Mouse (Mus musculus): Measurements from ENCODE around the gene Nup62. TPM values are rescaled to one million over a fixed set of nuclear protein-coding genes. Genes with fewer than 3 reads are reported as not detected.
"Not testable (repeated sequence)": the region's sequence is repeated elsewhere in the genome, so short reads cannot be mapped to it uniquely, and the experiment has no call there.

Gene Nup62
- total RNA-seq, 2 experiments from 2014 or later, result 28.0 to 35.3 TPM

DNA sequence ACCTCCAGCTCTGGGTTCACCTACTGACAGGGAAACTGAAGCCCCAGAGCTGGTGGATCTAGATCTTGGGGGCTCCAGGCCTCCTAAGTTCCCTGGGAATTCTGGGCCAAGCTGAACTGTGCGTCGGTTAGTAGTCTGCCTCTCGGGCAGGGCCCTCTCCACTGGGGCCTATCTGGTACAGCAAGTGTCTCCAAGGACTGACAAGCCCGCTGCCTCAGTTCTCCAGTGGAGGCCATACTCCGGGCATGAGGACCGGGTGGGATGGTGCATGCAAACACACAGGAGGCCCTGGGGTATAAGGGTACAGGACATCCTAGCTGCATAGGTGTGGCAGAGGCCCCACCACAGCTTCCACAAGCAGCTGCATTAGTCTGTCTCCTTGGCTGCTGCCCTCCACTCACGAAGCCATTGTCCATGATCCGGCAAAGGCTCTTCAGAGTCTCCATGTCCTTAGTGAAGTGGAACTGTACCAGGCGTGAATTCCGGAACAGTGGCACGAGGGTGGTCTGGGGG is 48.1 kb downstream of the Nup62 start:
- no peak for DNase-seq

GRCm38 (mm10) chr7:44864595-44865542 is 49.0 kb downstream of the Nup62 start:
- peak; percentile 44 for DNase-seq

DNA sequence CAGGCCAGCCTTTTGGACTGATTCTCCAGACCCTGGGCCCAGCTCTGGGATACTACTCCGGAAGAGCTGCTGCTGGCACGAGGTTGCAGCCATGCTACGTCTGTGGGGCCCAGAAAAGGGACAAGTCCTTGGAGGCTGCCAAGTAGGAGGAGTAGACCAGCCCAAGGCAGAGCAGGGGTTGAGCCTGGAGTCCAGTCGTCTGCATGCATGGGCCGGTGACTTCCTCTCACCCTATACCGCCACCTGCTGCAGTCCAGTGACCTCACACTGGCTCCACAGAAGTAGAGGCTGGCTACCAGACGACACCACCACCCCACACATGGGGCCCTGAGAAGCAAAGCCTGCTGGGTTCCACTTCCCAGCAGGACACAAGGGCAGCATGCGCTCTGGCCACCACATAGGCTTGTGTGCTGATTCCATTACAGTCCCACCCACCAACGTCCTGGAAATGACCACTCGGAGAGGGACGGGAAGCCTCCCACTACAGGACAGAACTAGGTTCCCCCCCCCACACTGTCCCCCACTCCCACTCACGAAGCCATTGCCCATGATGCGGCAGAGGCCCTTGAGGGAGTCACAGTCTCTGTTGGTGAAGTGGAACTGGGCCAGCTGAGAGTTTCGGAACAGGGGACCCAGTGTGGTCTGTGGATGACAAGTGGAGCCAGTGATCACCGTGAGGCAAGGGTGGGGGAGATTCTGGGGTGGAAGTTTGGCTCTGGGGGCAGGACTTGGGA is 50.6 kb downstream of the Nup62 start:
- peak; percentile 57 for DNase-seq

DNA sequence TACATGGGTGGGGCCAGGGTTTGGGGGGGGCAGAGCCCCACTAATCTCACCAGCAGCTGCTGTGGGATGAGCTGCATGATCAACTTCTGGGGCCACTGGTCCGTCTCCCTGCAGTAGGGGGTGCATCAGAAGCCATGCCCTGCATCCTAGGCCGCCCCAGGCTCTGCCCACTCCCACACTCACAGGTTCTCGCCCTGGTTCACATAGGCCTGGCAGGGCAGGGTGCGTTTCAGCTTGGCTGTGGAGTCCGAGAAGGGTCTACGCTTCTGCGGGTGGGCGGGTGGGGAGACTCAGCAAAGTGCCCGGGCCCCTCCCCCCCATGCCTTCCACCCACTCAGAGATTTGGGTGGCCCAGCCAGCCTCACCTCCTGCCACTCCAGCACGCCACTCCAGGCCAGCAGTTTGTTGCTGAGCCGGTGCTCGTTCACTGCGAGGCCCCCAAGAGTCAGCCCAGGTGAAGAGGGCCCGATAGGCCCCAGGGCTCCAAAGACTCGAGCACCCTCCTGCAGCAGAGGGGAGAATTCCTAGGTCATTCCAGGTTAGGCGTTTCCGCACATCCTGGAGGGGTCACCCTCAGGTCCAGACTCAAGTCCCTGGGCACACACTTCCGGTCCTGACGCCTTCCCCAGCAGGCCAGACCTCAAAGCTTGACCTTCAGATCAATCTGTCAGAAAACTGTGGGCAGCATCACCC is 51.3 kb downstream of the Nup62 start:
- DNase-seq, result no peak

GRCm38 (mm10) chr7:44867802-44868201 is 51.9 kb downstream of the Nup62 start:
- no peak for DNase-seq

GRCm38 (mm10) chr7:44868465-44868864 is 52.6 kb downstream of the Nup62 start:
- DNase-seq, result no peak

GRCm38 (mm10) chr7:44868919-44869696 is 53.2 kb downstream of the Nup62 start:
- peak; percentile 73 for DNase-seq

GRCm38 (mm10) chr7:44869697-44870528 is 54.0 kb downstream of the Nup62 start, which contains the start of gene Ptov1:
Gene Ptov1, minus strand, starts transcription at chr7:44869788.
- DNase-seq, result peak; percentile 88

- DNase-seq, result no peak
These were observed 54.7 kb downstream of the Nup62 start for GRCm38 (mm10) chr7:44870614-44871013.

DNA sequence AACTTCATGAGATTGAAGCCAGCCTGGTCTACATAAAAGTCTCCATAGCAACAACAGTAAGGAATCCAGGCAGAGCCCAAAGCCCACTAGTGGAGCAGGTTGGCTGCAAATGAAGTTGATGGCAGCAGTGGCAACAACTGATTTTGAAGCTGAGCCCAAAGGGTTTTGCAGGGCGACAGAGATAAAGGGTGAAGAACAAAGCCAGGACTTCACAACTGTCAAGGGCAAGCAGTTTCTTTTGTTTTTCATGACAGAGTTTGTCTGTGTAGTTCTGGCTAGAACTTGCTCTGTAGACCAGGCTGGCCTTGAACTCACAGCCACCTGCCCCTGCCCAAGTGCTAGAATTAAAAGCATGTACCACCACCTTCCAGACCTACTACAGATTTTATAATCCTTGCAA is 55.3 kb downstream of the Nup62 start:
- DNase-seq, result no peak

- DNase-seq, result not testable (repeated sequence)
These were observed 55.9 kb downstream of the Nup62 start for GRCm38 (mm10) chr7:44871774-44872173.

DNA sequence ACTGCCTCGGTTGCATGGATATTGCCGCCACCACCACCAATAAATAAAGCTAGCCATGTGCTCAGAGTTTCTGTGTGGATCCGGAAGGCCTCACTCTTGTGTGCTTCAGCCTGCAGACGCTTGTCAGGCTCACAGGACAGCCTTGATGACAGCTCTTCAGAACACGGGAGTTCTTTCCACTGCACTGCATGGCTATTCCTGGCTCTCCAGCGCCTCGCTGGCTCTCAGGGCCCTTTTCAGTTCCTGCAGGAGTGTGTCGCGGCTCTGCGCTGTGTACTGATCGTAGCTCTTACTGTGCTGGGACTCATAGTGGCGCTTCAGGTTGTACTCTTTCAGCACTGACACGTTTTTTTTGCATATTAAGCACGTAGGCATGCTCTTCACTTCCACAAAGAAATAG is 61.9 kb downstream of the Nup62 start:
- no peak for DNase-seq

Small RNA genes lying within 50 kb of the gene (microRNA-seq; reads per million reads assigned to microRNA genes)
- 0 reads per million in 2 experiments for gene Mir707

Other genes with a start within 250 kb of the Nup62 start
- under 1 TPM in 1 of 2 experiments, not detected in 1; 0.99 TPM for gene Napsa, start 243.7 kb upstream of the Nup62 start, total RNA-seq (2021)
- 1 to 10 TPM; 1.4 to 1.6 TPM for gene Kcnc3, start 225.4 kb upstream of the Nup62 start, total RNA-seq (2021)
- 10 to 100 TPM; 21.4 to 23.3 TPM for gene Myh14, start 145.2 kb upstream of the Nup62 start, total RNA-seq (2021)
- gene Izumo2, start 107.3 kb upstream of the Nup62 start, total RNA-seq (2021), result not detected
- gene Vrk3, start 67.7 kb upstream of the Nup62 start, total RNA-seq (2021), result 10 to 100 TPM; 16.7 to 18.5 TPM
- gene Zfp473, start 65.0 kb upstream of the Nup62 start, total RNA-seq (2021), result under 1 TPM in 1 of 2 experiments, not detected in 1; 0.29 TPM
- 1 to 10 TPM; 1.9 to 2.3 TPM for gene Il4i1, start 299 bp downstream of the Nup62 start, total RNA-seq (2021)
- gene Atf5, start 570 bp downstream of the Nup62 start, total RNA-seq (2021), result 10 to 100 TPM; 55.1 to 60.5 TPM
- 10 to 100 TPM; 84.2 to 86.4 TPM for gene Akt1s1, start 32.9 kb downstream of the Nup62 start, total RNA-seq (2021)
- 10 to 100 TPM; 41.7 to 49.0 TPM for gene Tbc1d17, start 33.0 kb downstream of the Nup62 start, total RNA-seq (2021)
- gene Pnkp, start 41.1 kb downstream of the Nup62 start, total RNA-seq (2021), result 10 to 100 TPM; 14.4 to 16.5 TPM
- gene Ptov1, start 53.7 kb downstream of the Nup62 start, total RNA-seq (2021), result 100 to 1,000 TPM; 210 to 216 TPM
- gene Med25, start 76.6 kb downstream of the Nup62 start, total RNA-seq (2021), result 10 to 100 TPM; 44.7 to 53.5 TPM
- 10 to 100 TPM; 15.0 to 18.1 TPM for gene Fuz, start 80.0 kb downstream of the Nup62 start, total RNA-seq (2021)
- 10 to 100 TPM; 59.0 to 65.0 TPM for gene Ap2a1, start 113.4 kb downstream of the Nup62 start, total RNA-seq (2021)
- not detected for gene Tsks, start 127.1 kb downstream of the Nup62 start, total RNA-seq (2021)
- gene Cpt1c, start 158.8 kb downstream of the Nup62 start, total RNA-seq (2021), result 1 to 10 TPM; 4.4 to 5.7 TPM
- 100 to 1,000 TPM; 267 to 271 TPM for gene Prmt1, start 170.5 kb downstream of the Nup62 start, total RNA-seq (2021)
- 10 to 100 TPM; 26.5 to 35.8 TPM for gene Irf3, start 181.6 kb downstream of the Nup62 start, total RNA-seq (2021)
- gene Bcl2l12, start 182.6 kb downstream of the Nup62 start, total RNA-seq (2021), result 10 to 100 TPM; 10.8 to 14.0 TPM
- gene Scaf1, start 200.3 kb downstream of the Nup62 start, total RNA-seq (2021), result 10 to 100 TPM; 47.7 to 55.8 TPM
- 10 to 100 TPM; 75.5 to 80.6 TPM for gene Rras, start 201.9 kb downstream of the Nup62 start, total RNA-seq (2021)
- gene Prr12, start 236.8 kb downstream of the Nup62 start, total RNA-seq (2021), result 10 to 100 TPM; 36.0 to 43.1 TPM
- gene Nosip, start 246.3 kb downstream of the Nup62 start, total RNA-seq (2021), result 10 to 100 TPM; 35.9 to 40.5 TPM
- 10 to 100 TPM in 1 of 2 experiments, 1 to 10 TPM in 1; 8.5 to 10.7 TPM for gene Prrg2, start 246.6 kb downstream of the Nup62 start, total RNA-seq (2021)

Measured in gastrocnemius, postnatal 10 days (tissue).